Mouse (Mus musculus) heart, adult 2 months (tissue): Measurements from ENCODE around the gene Prr19. TPM values are rescaled to one million over a fixed set of nuclear protein-coding genes. Genes with fewer than 3 reads are reported as not detected.

Experiments
- DNase-seq, 2 experiments: peaks; one replicate each; pipeline ENCODE4 v3.0.0; 2021
- H3K27ac ChIP-seq: fragments of 200-600 bp; 2 replicates; pipeline ENCODE4 v1.8.1; 2022
- H3K27me3 ChIP-seq: fragments of 200-500 bp; 2 replicates; pipeline ENCODE4 v1.6.1; 2012; ENCODE audit warnings: mild to moderate bottlenecking, low read length, inconsistent platforms, mixed read lengths; ENCODE audit not compliant: control insufficient read depth, insufficient read depth
- H3K36me3 ChIP-seq: fragments of 200-500 bp; 2 replicates; pipeline ENCODE4 v1.6.1; 2012; ENCODE audit warnings: low read length, inconsistent platforms; ENCODE audit not compliant: control insufficient read depth, insufficient read depth
- H3K4me1 ChIP-seq: fragments of 200-500 bp; 2 replicates; pipeline ENCODE4 v1.6.1; 2011; ENCODE audit warnings: low read length; ENCODE audit not compliant: control insufficient read depth, insufficient read depth
- H3K4me3 ChIP-seq: fragments of 200-600 bp; 2 replicates; pipeline ENCODE4 v1.8.1; 2022
- H3K79me2 ChIP-seq: fragments of 200-500 bp; replicated peaks from 2 replicates; pipeline ENCODE4 v1.6.1; 2012; ENCODE audit warnings: mild to moderate bottlenecking, inconsistent platforms, low read length, moderate library complexity, mixed read lengths; ENCODE audit not compliant: control insufficient read depth, insufficient read depth
- H3K9ac ChIP-seq: fragments of 200-500 bp; 2 replicates; pipeline ENCODE4 v1.6.1; 2012; ENCODE audit warnings: low read depth, mild to moderate bottlenecking, control low read depth, inconsistent platforms, low read length, mixed read lengths
- CTCF ChIP-seq: fragments of 200-600 bp; IDR thresholded peaks from 2 replicates; pipeline ENCODE4 v1.8.1; 2022; ENCODE audit warnings: antibody characterized with exemption, mild to moderate bottlenecking, moderate library complexity
- EP300 ChIP-seq: fragments of 200-500 bp; IDR thresholded peaks from 2 replicates; pipeline ENCODE4 v1.6.1; 2011; ENCODE audit warnings: low read depth, low read length, control low read depth; ENCODE audit not compliant: insufficient read depth
- POLR2A ChIP-seq: fragments of 200-500 bp; IDR thresholded peaks from 2 replicates; pipeline ENCODE4 v1.6.1; 2011; ENCODE audit warnings: mild to moderate bottlenecking, low read depth, low read length, control low read depth; ENCODE audit not compliant: insufficient read depth
- WGBS: fragments of 180-500 bp; shearing (Covaris S2); methylation state at CpG from one replicate; pipeline ENCODE4 v1.1.7; 2018; 5-methylcytosine and 5-hydroxymethylcytosine counted together
- intact Hi-C: fragments of 180-260 bp; cut with DNase I; formaldehyde crosslinking; loops from one replicate; pipeline ENCODE4 v1.15.1; 2025
- polyA plus RNA-seq: library from polyadenylated mRNA; depleted of rRNA; stranded (reverse); fragments of >200 nt; gene quantifications from 2 replicates; pipeline ENCODE4 v1.2.3, GENCODE M21; 2012
- total RNA-seq, 2 experiments: library from RNA; stranded (reverse); gene quantifications; 2 replicates each; pipeline ENCODE4 v1.2.3; 2021

Gene Prr19
- total and polyA plus RNA-seq, 3 experiments: not detected

DNA sequence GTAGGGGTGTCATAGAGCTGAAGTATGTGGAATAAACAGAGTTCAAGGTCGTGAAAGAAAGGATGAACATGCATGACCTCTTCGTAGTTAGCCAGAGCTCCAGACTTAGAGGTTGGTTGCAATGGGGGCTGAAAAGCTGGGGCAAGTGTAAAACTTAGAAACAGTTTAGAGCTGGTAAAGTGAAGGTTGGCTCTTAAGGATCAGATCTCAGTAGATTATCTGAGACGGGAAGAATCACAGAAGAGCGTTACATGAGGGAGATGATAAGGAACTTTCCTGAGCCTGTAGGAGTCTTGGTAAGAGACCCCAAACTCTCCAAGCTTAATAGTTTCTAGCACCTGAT is 23.2 kb upstream of the Prr19 start:
- intact Hi-C loops: loop anchor here (1.0 kb wide), 2 partner anchors 28 to 37 kb away; partner anchors contain the start of gene Erf
- WGBS: 2% methylated on average over 4 of the region's 4 CpGs
- Histone ChIP-seq H3K9ac (peak overlapping the region; percentile 47), H3K27me3 (no peaks in the 10 kb centered on the region), H3K79me2 (peaks cover 7% of the 10 kb centered on the region), H3K4me1 (peaks cover 24% of the 10 kb centered on the region), H3K36me3 (peaks cover 3% of the 10 kb centered on the region), H3K27ac (peak overlapping the region; percentile 97), H3K4me3 (peak overlapping the region; percentile 91)
- TF ChIP-seq CTCF (no peak), EP300 (no peak), POLR2A (no peak)
- no peak for DNase-seq

DNA sequence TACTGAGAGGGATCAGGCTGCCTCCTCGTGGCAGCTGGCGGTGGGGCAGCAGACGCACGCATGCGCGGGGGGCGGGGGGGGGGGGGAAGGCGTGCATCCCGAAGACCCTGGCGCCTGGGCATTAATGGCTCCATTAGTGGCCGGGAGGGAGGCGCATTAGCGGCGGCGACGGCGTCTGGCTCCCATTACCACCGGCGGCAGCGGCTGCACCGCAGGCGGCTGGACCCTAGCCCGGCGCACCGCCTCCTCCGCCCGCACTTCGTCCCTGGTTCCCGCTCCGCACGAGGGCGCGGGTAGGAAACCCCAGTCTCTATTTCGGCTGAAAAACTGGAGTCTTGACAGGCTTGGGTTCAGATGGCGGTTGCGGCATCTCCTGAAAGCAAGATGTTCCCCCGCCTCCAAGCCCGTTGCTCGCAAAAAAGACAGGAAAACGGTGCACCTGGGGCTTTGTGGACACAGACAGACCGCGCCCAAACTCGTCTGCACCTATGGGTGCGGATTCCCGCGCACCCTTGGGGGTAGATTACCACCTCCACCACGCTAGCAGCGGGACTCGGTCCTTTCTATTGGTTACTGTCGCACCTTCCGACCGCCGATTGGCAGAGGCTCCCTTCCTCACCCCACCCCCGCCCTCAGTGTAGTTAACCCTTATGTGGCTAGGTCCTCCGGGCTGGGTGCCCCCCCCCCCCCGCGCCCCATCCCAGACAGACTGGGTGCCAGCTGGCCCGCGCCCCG is 22.7 kb upstream of the Prr19 start:
- no peaks in the 10 kb centered on the region for H3K27me3 ChIP-seq
- under 1% methylated on average over 59 of the region's 60 CpGs for WGBS
- H3K79me2 ChIP-seq: peaks cover 3% of the 10 kb centered on the region
- intact Hi-C loops: loop anchor here (1.0 kb wide), 1 partner anchor 28 kb away; the partner anchor contains the start of gene Erf
- peak overlapping the region; percentile 86 for H3K9ac ChIP-seq
- H3K4me3 ChIP-seq: peak overlapping the region; percentile 91
- peak overlapping the region; percentile 97 for H3K27ac ChIP-seq
- TF ChIP-seq EP300 (peak; percentile 54; the same call in 1 of the 2 replicates), CTCF (peak; percentile 74), POLR2A (peak; percentile 80)
- peaks cover 3% of the 10 kb centered on the region for H3K36me3 ChIP-seq
- H3K4me1 ChIP-seq: peaks cover 26% of the 10 kb centered on the region
- DNase-seq: peak; percentile 85 to 90

DNA sequence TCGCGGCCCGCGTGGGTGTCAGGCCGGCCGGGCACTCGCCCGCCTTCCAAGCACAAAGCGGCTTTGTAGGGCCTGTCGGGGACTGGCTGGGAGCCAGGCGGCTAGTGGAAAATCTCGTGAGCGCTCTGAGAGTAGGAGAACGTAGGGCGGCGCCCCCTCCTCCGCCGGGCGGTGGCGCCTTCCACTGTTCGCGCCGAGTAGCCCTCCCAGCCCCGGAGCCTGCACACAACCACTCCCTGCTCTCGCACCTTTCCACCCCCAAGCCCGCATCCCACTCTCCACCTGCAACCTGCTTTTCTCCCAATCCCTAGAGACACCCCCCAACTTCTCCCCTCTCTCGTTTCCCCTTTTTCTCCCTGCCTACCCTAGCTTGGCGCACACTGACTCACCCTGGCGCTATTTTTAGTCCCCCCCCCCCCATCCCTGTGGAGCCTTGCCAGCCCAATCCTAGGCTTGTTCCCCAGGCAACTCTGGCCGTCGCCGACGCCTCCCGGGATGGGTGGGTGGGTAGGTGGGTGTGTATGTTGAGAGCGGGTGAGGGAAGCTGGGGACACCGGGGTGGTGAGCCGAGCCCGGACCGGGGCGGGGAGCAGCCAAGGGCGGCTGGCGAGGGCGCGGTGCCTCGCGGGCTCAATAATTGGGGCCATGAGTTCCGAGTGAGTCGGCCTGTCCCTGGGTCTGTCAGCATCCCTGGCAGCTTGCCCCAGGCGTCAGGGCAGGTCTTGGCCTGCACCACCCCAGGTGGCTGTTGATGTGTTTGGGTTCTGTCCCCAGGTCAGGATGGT is 21.9 kb upstream of the Prr19 start:
- peak; percentile 62 for TF ChIP-seq CTCF
- peak; percentile 31 for TF ChIP-seq EP300
- peak; percentile 49 for TF ChIP-seq POLR2A
- Histone ChIP-seq H3K36me3 (peaks cover 3% of the 10 kb centered on the region), H3K79me2 (peaks cover 2% of the 10 kb centered on the region), H3K27ac (peak overlapping the region; percentile 97), H3K4me3 (peak overlapping the region; percentile 91), H3K27me3 (no peaks in the 10 kb centered on the region), H3K4me1 (peaks cover 27% of the 10 kb centered on the region), H3K9ac (peak overlapping the region; percentile 86)
- 1% methylated on average over 48 of the region's 49 CpGs for WGBS
- intact Hi-C loops: no loop called here
- peak; percentile 92 to 93 for DNase-seq

DNA sequence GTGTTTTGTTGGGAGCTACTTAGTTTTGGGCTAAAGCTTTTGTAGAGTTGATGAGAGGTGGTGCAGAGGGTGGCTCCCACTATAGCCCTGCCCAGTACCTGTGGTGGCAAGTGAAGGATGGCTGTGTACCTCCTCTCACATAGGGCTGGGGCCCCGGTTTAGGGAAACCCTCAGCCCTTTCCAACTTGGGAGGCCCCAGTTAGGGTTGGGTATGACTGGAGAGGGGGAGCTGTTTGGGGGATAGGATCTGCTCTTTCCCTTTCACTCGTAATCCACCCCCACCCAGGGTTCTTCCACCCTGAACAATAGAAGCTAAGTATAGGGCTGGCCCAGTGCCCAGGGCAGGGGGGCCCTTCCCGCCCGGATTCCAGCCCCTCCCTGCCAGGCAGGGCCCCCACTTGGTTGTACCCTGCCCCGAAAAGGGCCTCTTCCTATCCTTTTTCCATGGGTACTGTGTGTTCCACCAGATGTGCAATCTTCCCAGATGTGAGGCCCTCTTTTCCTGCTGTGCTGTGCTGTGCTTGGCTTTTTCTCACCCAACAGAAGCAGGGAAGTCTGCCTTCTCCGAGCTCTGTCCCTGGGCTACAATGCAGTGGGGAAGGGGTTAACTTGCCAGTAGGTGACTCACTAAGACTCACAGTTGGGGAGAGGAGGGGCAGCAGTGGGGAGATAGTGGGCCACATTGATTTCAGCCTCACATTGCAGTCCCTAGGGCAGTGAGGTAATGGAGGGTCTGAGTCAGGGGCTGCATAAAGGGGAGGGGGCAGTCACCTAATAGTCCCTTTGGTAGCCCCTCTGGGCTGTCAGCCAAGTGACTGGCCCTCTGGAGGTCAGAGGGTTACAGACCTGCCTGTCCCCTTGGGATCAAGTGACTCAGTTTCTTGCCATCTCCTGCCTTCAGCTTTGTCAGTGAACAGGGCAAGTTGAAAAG is 21.1 kb upstream of the Prr19 start:
- H3K27me3 ChIP-seq: no peaks in the 10 kb centered on the region
- WGBS: 3% methylated on average over 6 of the region's 6 CpGs

DNA sequence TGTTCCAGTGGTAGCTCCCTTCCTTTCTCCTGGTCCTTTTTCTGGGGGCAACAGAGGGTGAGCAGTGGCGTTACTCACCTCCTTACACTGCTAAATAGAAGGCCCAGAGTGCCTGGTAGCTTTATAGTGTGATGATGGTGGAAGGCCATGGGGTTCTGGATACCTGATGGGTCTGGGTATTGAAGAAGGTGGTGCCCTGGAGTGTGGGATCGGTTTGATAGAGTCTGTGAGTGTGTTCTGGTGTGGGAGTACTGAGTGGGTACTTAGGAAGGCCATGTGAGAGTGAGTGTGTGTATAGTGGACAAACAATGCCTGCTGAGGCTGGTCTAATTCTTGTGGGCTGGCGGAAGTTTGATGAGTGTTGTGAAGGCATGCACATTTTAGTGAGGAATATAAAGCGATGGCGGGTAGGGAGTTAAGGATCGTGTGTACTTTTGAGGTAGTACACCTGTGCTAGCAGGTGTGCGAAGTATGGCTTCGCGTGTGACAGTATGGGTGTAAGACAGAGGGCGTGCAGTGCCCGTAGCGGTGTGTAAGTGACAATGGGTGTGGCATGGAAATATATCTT is 20.0 kb upstream of the Prr19 start:
- WGBS: 16% methylated on average over 12 of the region's 12 CpGs
- H3K27ac ChIP-seq: peak overlapping the region; percentile 97
- peaks cover 25% of the 10 kb centered on the region for H3K4me1 ChIP-seq
- H3K9ac ChIP-seq: peak overlapping the region; percentile 35
- DNase-seq: peak; percentile 8 to 32
- H3K79me2 ChIP-seq: no peaks in the 10 kb centered on the region
- H3K36me3 ChIP-seq: peaks cover 3% of the 10 kb centered on the region; the same call in 1 of the 2 replicates
- TF ChIP-seq EP300 (no peak), POLR2A (no peak), CTCF (no peak)
- H3K27me3 ChIP-seq: no peaks in the 10 kb centered on the region
- H3K4me3 ChIP-seq: peak overlapping the region; percentile 35
- intact Hi-C loops: no loop called here

More for the DNA sequence above, 21.1 kb upstream of the Prr19 start:
- Histone ChIP-seq H3K4me3 (peak overlapping the region; percentile 91), H3K27ac (peak overlapping the region; percentile 97), H3K79me2 (no peaks in the 10 kb centered on the region; the same call in none of the 2 replicates), H3K4me1 (peaks cover 25% of the 10 kb centered on the region), H3K36me3 (peaks cover 3% of the 10 kb centered on the region), H3K9ac (peak overlapping the region; percentile 86)
- DNase-seq: peak; percentile 80 to 83
- intact Hi-C loops: no loop called here
- TF ChIP-seq CTCF (no peak), EP300 (peak; percentile 43; the same call in 1 of the 2 replicates), POLR2A (0 out of 2 replicates have a peak, but pooled peaks have one; percentile 36)
